ENCODE assay signal across 34 mouse cellular contexts in the genomic region with DNA sequence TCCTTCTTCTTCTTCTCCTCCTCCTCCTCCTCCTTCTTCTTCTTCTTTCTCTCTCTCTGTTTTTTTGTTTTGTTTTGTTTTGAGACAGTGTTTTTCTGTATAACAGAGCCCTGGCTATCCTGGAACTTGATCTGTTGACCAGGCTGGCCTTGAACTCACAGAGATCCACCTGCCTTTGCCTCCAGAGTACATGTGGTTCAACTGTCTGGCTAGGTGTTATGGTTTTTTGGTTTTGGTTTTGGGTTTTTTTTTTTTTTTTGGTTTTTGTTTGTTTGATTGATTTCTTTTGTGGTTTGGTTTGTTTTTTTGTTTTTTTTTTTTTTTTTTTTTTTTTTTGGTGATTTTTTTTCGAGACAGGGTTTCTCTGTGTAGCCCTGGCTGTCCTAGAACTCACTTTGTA. TPM values are rescaled to one million over a fixed set of nuclear protein-coding genes. Genes with fewer than 3 reads are reported as not detected.
"Had no signal": no experiment of that assay in that cellular context is flagged by ENCODE, and none has a peak within 500 bp of the region (broad histone marks: within the 10 kb centered on the region; RNA-seq: fewer than 3 reads in every experiment).

No protein-coding gene starts in this region.

- H3K27ac ChIP-seq: left cerebral cortex, adult 2 months; limb, embryonic 10.5 days; limb, embryonic 12.5 days; limb, embryonic 13.5 days; limb, embryonic 15.5 days; liver, embryonic 12.5 days; liver, embryonic 13.5 days; liver, embryonic 14.5 days; liver, embryonic 15.5 days; lung, embryonic 15.5 days; macrophage; midbrain, embryonic 10.5 days; midbrain, embryonic 12.5 days; midbrain, embryonic 13.5 days; midbrain, embryonic 15.5 days; neural tube, embryonic 12.5 days had no signal

- H3K4me1 ChIP-seq: limb, embryonic 10.5 days; limb, embryonic 12.5 days; limb, embryonic 13.5 days; limb, embryonic 15.5 days; lung, embryonic 15.5 days; midbrain, embryonic 10.5 days; midbrain, embryonic 15.5 days; neural tube, embryonic 12.5 days had no signal

- H3K9ac ChIP-seq: limb, embryonic 12.5 days; limb, embryonic 13.5 days; limb, embryonic 15.5 days; liver, embryonic 12.5 days; liver, embryonic 13.5 days; liver, embryonic 14.5 days; liver, embryonic 15.5 days; liver, postnatal 0 days; lung, embryonic 14.5 days; lung, embryonic 15.5 days; midbrain, embryonic 12.5 days; midbrain, embryonic 13.5 days; midbrain, embryonic 15.5 days; neural tube, embryonic 12.5 days had no signal

- DNase-seq: left cerebral cortex, postnatal 4 days; liver; liver, embryonic 13.5 days; liver, postnatal 0 days; lung, adult 18-20 months; lung, adult 2 months; lung, embryonic 14.5 days; lung, postnatal 10 days; lung, postnatal 14 days; lung, postnatal 36 days; lung, postnatal 4 days had no signal

- H3K36me3 ChIP-seq: limb, embryonic 15.5 days; liver, embryonic 13.5 days; liver, embryonic 15.5 days; lung, embryonic 15.5 days; midbrain, embryonic 10.5 days; midbrain, embryonic 12.5 days; midbrain, embryonic 13.5 days; midbrain, embryonic 15.5 days; neural tube, embryonic 12.5 days had no signal

- H3K27me3 ChIP-seq: limb, embryonic 12.5 days; limb, embryonic 13.5 days; limb, embryonic 15.5 days; liver, embryonic 12.5 days; liver, embryonic 13.5 days; liver, embryonic 15.5 days; lung, embryonic 15.5 days; megakaryocyte, embryonic 14.5 days; midbrain, embryonic 12.5 days; midbrain, embryonic 13.5 days; midbrain, embryonic 15.5 days; neural tube, embryonic 12.5 days had no signal

- H3K4me3 ChIP-seq: left cerebral cortex, adult 2 months; limb, embryonic 10.5 days; limb, embryonic 12.5 days; limb, embryonic 13.5 days; limb, embryonic 15.5 days; liver, embryonic 12.5 days; liver, embryonic 13.5 days; liver, embryonic 15.5 days; lung, embryonic 15.5 days; megakaryocyte, embryonic 14.5 days; midbrain, embryonic 10.5 days; midbrain, embryonic 12.5 days; midbrain, embryonic 13.5 days; midbrain, embryonic 15.5 days; myocyte; neural tube, embryonic 12.5 days had no signal

- H3K9me3 ChIP-seq: limb, embryonic 10.5 days; limb, embryonic 12.5 days; limb, embryonic 13.5 days; limb, embryonic 15.5 days; liver, embryonic 12.5 days; liver, embryonic 13.5 days; liver, embryonic 15.5 days; lung, embryonic 15.5 days; megakaryocyte, embryonic 14.5 days; midbrain, embryonic 10.5 days; midbrain, embryonic 12.5 days; midbrain, embryonic 13.5 days; midbrain, embryonic 15.5 days; neural tube, embryonic 12.5 days had no signal

- H3K4me2 ChIP-seq: limb, embryonic 12.5 days; limb, embryonic 13.5 days; limb, embryonic 15.5 days; liver, embryonic 12.5 days; liver, embryonic 13.5 days; liver, embryonic 15.5 days; lung, embryonic 14.5 days; lung, embryonic 15.5 days; midbrain, embryonic 12.5 days; midbrain, embryonic 13.5 days; midbrain, embryonic 15.5 days; neural tube, embryonic 12.5 days had no signal

- ATAC-seq: liver, embryonic 12.5 days; liver, postnatal 0 days; lung, postnatal 0 days; midbrain, embryonic 13.5 days; midbrain, embryonic 15.5 days; midbrain, embryonic 16.5 days had no signal

RNA-seq across cellular contexts. Expression of a gene that starts 35.8 kb away (rescaled TPM):
- total RNA-seq: megakaryocyte progenitor cell, adult 5-6 weeks; megakaryocyte, adult 5-6 weeks; megakaryocyte-erythroid progenitor cell, adult 5-6 weeks; monocyte, adult 5-6 weeks had no signal
- polyA plus RNA-seq: macrophage had no signal
